Mouse (Mus musculus) ES-Bruce4 (cell line): ENCODE data around the gene Pde10a. TPM values are rescaled to one million over a fixed set of nuclear protein-coding genes. Genes with fewer than 3 reads are reported as not detected.

Source experiments
- H3K27ac ChIP-seq: 2 replicates; pipeline ENCODE4 v1.5.1; 2012; ENCODE audit warnings: low read length, inconsistent platforms; ENCODE audit not compliant: insufficient read depth
- H3K27me3 ChIP-seq: 2 replicates; pipeline ENCODE4 v1.6.1; 2012; ENCODE audit warnings: mild to moderate bottlenecking, low read length, inconsistent platforms; ENCODE audit not compliant: control insufficient read depth, poor library complexity, insufficient read depth, severe bottlenecking
- H3K36me3 ChIP-seq: 2 replicates; pipeline ENCODE4 v1.6.1; 2012; ENCODE audit warnings: inconsistent platforms, mild to moderate bottlenecking, low read length, moderate library complexity; ENCODE audit not compliant: control insufficient read depth, poor library complexity, insufficient read depth, severe bottlenecking
- H3K4me1 ChIP-seq: one replicate; pipeline ENCODE4 v1.8.1; 2011; ENCODE audit warnings: low read length; ENCODE audit not compliant: control insufficient read depth, insufficient read depth
- H3K4me3 ChIP-seq: 2 replicates; pipeline ENCODE4 v1.5.1; 2011; ENCODE audit warnings: low read depth, mild to moderate bottlenecking, low read length
- H3K9ac ChIP-seq: 2 replicates; pipeline ENCODE4 v1.6.1; 2012; ENCODE audit warnings: low read depth, mild to moderate bottlenecking, inconsistent platforms; ENCODE audit not compliant: poor library complexity, severe bottlenecking
- H3K9me3 ChIP-seq: replicated peaks from 2 replicates; pipeline ENCODE4 v1.6.1; 2012; ENCODE audit warnings: mild to moderate bottlenecking, low read length, inconsistent platforms; ENCODE audit not compliant: control insufficient read depth, poor library complexity, insufficient read depth, severe bottlenecking
- CTCF ChIP-seq: IDR thresholded peaks from one replicate; pipeline ENCODE4 v1.8.1; 2011; ENCODE audit warnings: low read depth, low read length
- EP300 ChIP-seq: IDR thresholded peaks from 2 replicates; pipeline ENCODE4 v1.6.1; 2011; ENCODE audit warnings: low read depth, low read length; ENCODE audit not compliant: insufficient read depth
- POLR2A ChIP-seq: IDR thresholded peaks from one replicate; pipeline ENCODE4 v1.8.1; 2011; ENCODE audit warnings: low read length; ENCODE audit not compliant: insufficient read depth
- polyA plus RNA-seq: library from polyadenylated mRNA; stranded (reverse); fragments of >200 nt; gene quantifications from 2 replicates; pipeline ENCODE4 v1.2.4, GENCODE M21; 2011; ENCODE audit warnings: low read depth; ENCODE audit not compliant: missing spikeins, insufficient read depth, insufficient read length

Gene Pde10a
- polyA plus RNA-seq, 1 experiment, result 2.7 TPM

- Histone ChIP-seq H3K36me3 (no peaks in the 10 kb centered on the region), H3K9ac (no peak overlapping the region), H3K27me3 (no peaks in the 10 kb centered on the region), H3K4me1 (no peaks in the 10 kb centered on the region), H3K27ac (no peak overlapping the region), H3K4me3 (no peak overlapping the region), H3K9me3 (no peaks in the 10 kb centered on the region)
- TF ChIP-seq EP300 (no peak), POLR2A (no peak), CTCF (no peak)
Measured at GRCm38 (mm10) chr17:8792611-8793010, 267.4 kb downstream of the Pde10a start.

- H3K27me3 ChIP-seq, result peaks cover 18% of the 10 kb centered on the region
Measured at GRCm38 (mm10) chr17:8797624-8798023, 272.5 kb downstream of the Pde10a start.

GRCm38 (mm10) chr17:8798531-8799295 is 273.5 kb downstream of the Pde10a start:
- Histone ChIP-seq H3K9me3 (no peaks in the 10 kb centered on the region), H3K27me3 (peaks cover 19% of the 10 kb centered on the region), H3K27ac (no peak overlapping the region), H3K9ac (no peak overlapping the region), H3K4me3 (no peak overlapping the region), H3K4me1 (no peaks in the 10 kb centered on the region), H3K36me3 (no peaks in the 10 kb centered on the region)
- no peak for TF ChIP-seq EP300
- no peak for TF ChIP-seq POLR2A
- TF ChIP-seq CTCF, result no peak

More at GRCm38 (mm10) chr17:8797624-8798023, 272.5 kb downstream of the Pde10a start:
- Histone ChIP-seq H3K9me3 (no peaks in the 10 kb centered on the region), H3K36me3 (no peaks in the 10 kb centered on the region), H3K4me1 (no peaks in the 10 kb centered on the region), H3K27ac (no peak overlapping the region), H3K4me3 (no peak overlapping the region), H3K9ac (no peak overlapping the region)
- no peak for TF ChIP-seq POLR2A
- no peak for TF ChIP-seq CTCF
- TF ChIP-seq EP300, result no peak

GRCm38 (mm10) chr17:8799296-8799731 is 274.1 kb downstream of the Pde10a start:
- TF ChIP-seq CTCF (no peak), EP300 (no peak), POLR2A (no peak)
- no peaks in the 10 kb centered on the region for H3K36me3 ChIP-seq
- no peak overlapping the region for H3K4me3 ChIP-seq
- H3K9ac ChIP-seq, result no peak overlapping the region
- no peaks in the 10 kb centered on the region for H3K4me1 ChIP-seq
- peaks cover 21% of the 10 kb centered on the region for H3K27me3 ChIP-seq
- no peak overlapping the region for H3K27ac ChIP-seq
- no peaks in the 10 kb centered on the region for H3K9me3 ChIP-seq

GRCm38 (mm10) chr17:8799914-8800420 is 274.8 kb downstream of the Pde10a start:
- Histone ChIP-seq H3K27ac (no peak overlapping the region), H3K9me3 (no peaks in the 10 kb centered on the region), H3K4me3 (no peak overlapping the region), H3K4me1 (no peaks in the 10 kb centered on the region), H3K9ac (no peak overlapping the region), H3K36me3 (no peaks in the 10 kb centered on the region), H3K27me3 (peaks cover 21% of the 10 kb centered on the region)
- TF ChIP-seq CTCF, result no peak
- no peak for TF ChIP-seq POLR2A
- TF ChIP-seq EP300, result no peak

GRCm38 (mm10) chr17:8800478-8801082 is 275.4 kb downstream of the Pde10a start:
- no peak overlapping the region for H3K27ac ChIP-seq

More at GRCm38 (mm10) chr17:8800478-8801082, 275.4 kb downstream of the Pde10a start:
- H3K9me3 ChIP-seq, result no peaks in the 10 kb centered on the region
- peak overlapping the region; percentile 51 for H3K4me3 ChIP-seq
- peaks cover 21% of the 10 kb centered on the region for H3K27me3 ChIP-seq
- H3K36me3 ChIP-seq, result no peaks in the 10 kb centered on the region
- H3K9ac ChIP-seq, result peak overlapping the region; percentile 67
- no peak for TF ChIP-seq EP300
- TF ChIP-seq CTCF, result no peak
- no peak for TF ChIP-seq POLR2A
- H3K4me1 ChIP-seq, result no peaks in the 10 kb centered on the region
